ENCODE assay signal across 11 mouse cellular contexts in genomic region chr1:179709390-179709789, GRCm38 (mm10). TPM values are rescaled to one million over a fixed set of nuclear protein-coding genes. Genes with fewer than 3 reads are reported as not detected.
DNase-seq lines count a peak whose midpoint lies in the region; ATAC-seq and TF ChIP-seq lines count a peak whose summit lies in the region.
"Had no signal": no experiment of that assay in that cellular context is flagged by ENCODE, and none has a peak within 500 bp of the region (broad histone marks: within the 10 kb centered on the region; RNA-seq: fewer than 3 reads in every experiment).

No protein-coding gene starts in this region.

- DNase-seq in heart, adult 2 months, result peak; percentile 46 to 73
- DNase-seq in frontal cortex, postnatal 14 days (ENCODE audit: low spot score in 2 of 2), result peak; percentile 57 to 72
- peak; percentile 77 to 85 for DNase-seq in layer of hippocampus, adult 8-10 months (ENCODE audit: low spot score in 2 of 2)
- DNase-seq in forebrain, embryonic 10.5 days (ENCODE audit: extremely low spot score, low spot score), result no peak

- peak; percentile 59; the same call in 1 of the 2 replicates for TF ChIP-seq EP300 in heart, adult 2 months (IDR thresholded peaks at IDR 0.05; ENCODE audit: insufficient read depth, low read depth, low read length)

- H3K9ac ChIP-seq in heart, adult 2 months (ENCODE audit: low read depth, low read length), result peak overlapping the region; percentile 23; the same call in 1 of the 2 replicates
- H3K9ac ChIP-seq in heart, embryonic 11.5 days (ENCODE audit: low read depth, low read length), result no peak overlapping the region

- intact Hi-C loops in heart, adult 2 months (cut with DNase I), result loop anchor here (2.0 kb wide), 1 partner anchor 23 kb away; no protein-coding TSS in a partner anchor

- H3K79me2 ChIP-seq in heart, adult 2 months (replicated peaks; ENCODE audit: control insufficient read depth, insufficient read depth, low read length), result no peaks in the 10 kb centered on the region

- no peak overlapping the region for H3K4me3 ChIP-seq in heart, adult 2 months
- H3K4me3 ChIP-seq in heart, embryonic 11.5 days (ENCODE audit: low read depth, low read length), result no peak overlapping the region
- H3K4me3 ChIP-seq in forebrain, embryonic 10.5 days, result no peak overlapping the region

- no peaks in the 10 kb centered on the region for H3K27me3 ChIP-seq in heart, adult 2 months (ENCODE audit: control insufficient read depth, insufficient read depth, low read length)
- H3K27me3 ChIP-seq in heart, embryonic 11.5 days (ENCODE audit: control insufficient read depth, insufficient read depth, low read length), result no peaks in the 10 kb centered on the region
- H3K27me3 ChIP-seq in forebrain, embryonic 10.5 days (ENCODE audit: poor library complexity, severe bottlenecking), result no peaks in the 10 kb centered on the region
- H3K27me3 ChIP-seq: CH12.LX had no signal

- ATAC-seq in heart, embryonic 11.5 days (replicated peaks; ENCODE audit: insufficient number of reproducible peaks, low FRiP score, low TSS enrichment), result no peak
- ATAC-seq in megakaryocyte progenitor cell, adult 5-6 weeks (replicated peaks; ENCODE audit: poor library complexity), result peak; percentile 52; the same call in 1 of the 2 replicates
- no peak for ATAC-seq in activated CD4-positive, CD25-positive, alpha-beta regulatory T cell, adult 4 months
- no peak for ATAC-seq in monocyte, adult 5-6 weeks (replicated peaks; ENCODE audit: insufficient number of reproducible peaks, low FRiP score, low TSS enrichment, poor library complexity, severe bottlenecking)

- 22% methylated on average over 6 of the region's 6 CpGs for WGBS in heart, adult 2 months
- 78% methylated on average over 6 of the region's 6 CpGs for WGBS in heart, embryonic 11.5 days (ENCODE audit: insufficient replicate concordance)
- WGBS in forebrain, embryonic 10.5 days, result 89% methylated on average over 6 of the region's 6 CpGs

- H3K4me2 ChIP-seq in heart, embryonic 11.5 days, result no peak overlapping the region

- no peaks in the 10 kb centered on the region for H3K9me3 ChIP-seq in heart, embryonic 11.5 days (replicated peaks; ENCODE audit: control insufficient read depth, low read length)
- H3K9me3 ChIP-seq in forebrain, embryonic 10.5 days, result no peaks in the 10 kb centered on the region; the same call in 1 of the 2 replicates

- H3K27ac ChIP-seq in heart, adult 2 months, result peak overlapping the region; percentile 72
- H3K27ac ChIP-seq in heart, embryonic 11.5 days (ENCODE audit: low read depth, low read length), result no peak overlapping the region
- H3K27ac ChIP-seq in forebrain, embryonic 10.5 days, result no peak overlapping the region

- no peaks in the 10 kb centered on the region for H3K36me3 ChIP-seq in heart, adult 2 months (ENCODE audit: control insufficient read depth, insufficient read depth, low read length)
- H3K36me3 ChIP-seq in heart, embryonic 11.5 days (ENCODE audit: control insufficient read depth, insufficient read depth, low read length), result no peaks in the 10 kb centered on the region
- H3K36me3 ChIP-seq in forebrain, embryonic 10.5 days (replicated peaks), result no peaks in the 10 kb centered on the region

- no peak for TF ChIP-seq POLR2A in heart, adult 2 months (IDR thresholded peaks at IDR 0.05; ENCODE audit: insufficient read depth, low read depth, low read length)

- no peak for TF ChIP-seq CTCF in heart, adult 2 months (IDR thresholded peaks at IDR 0.05)

- H3K4me1 ChIP-seq in heart, adult 2 months (ENCODE audit: control insufficient read depth, insufficient read depth, low read length), result peaks cover 1% of the 10 kb centered on the region; the same call in 1 of the 2 replicates
- no peaks in the 10 kb centered on the region for H3K4me1 ChIP-seq in heart, embryonic 11.5 days (ENCODE audit: control insufficient read depth, insufficient read depth, low read length)
- H3K4me1 ChIP-seq in forebrain, embryonic 10.5 days, result no peaks in the 10 kb centered on the region

RNA-seq across cellular contexts. Expression of gene Kif28, which starts 35.7 kb away (rescaled TPM):
- under 1 TPM; 0.25 to 0.47 TPM for total RNA-seq in heart, adult 2 months (2021)
- 0.66 and 1.2 TPM in 2 replicates for polyA plus RNA-seq in heart, adult 2 months (2012; rRNA removed)
- 0.11 TPM in 1 of 2 replicates, not detected in the other for polyA plus RNA-seq in heart, embryonic 11.5 days (2014; fragmentation: Nextera tagmentation; extraction: Ambion mirVana)
- total RNA-seq in layer of hippocampus, adult 8-10 months (2022), result under 1 TPM; 0.09 to 0.61 (median 0.36) TPM
- total RNA-seq in megakaryocyte progenitor cell, adult 5-6 weeks (2015), result not detected in 2 replicates
- total RNA-seq in megakaryocyte progenitor cell, adult 5-6 weeks (2017), result not detected in 2 replicates
- not detected for polyA plus RNA-seq in activated CD4-positive, CD25-positive, alpha-beta regulatory T cell, adult 4 months (2017; shearing (Covaris generic))
- total RNA-seq in monocyte, adult 5-6 weeks (2017), result not detected in 3 replicates
- polyA plus RNA-seq in forebrain, embryonic 10.5 days (2016; fragmentation: Nextera tagmentation; extraction: Ambion mirVana), result not detected in 2 replicates
- total RNA-seq: CH12.LX had no signal
- polyA plus RNA-seq: liver, embryonic 16.5 days; stomach, embryonic 14.5 days had no signal

RNA-seq across cellular contexts. Expression of gene Sccpdh, which starts 41.4 kb away (rescaled TPM):
- 10 to 100 TPM; 47.9 to 49.4 TPM for total RNA-seq in heart, adult 2 months (2021)
- 23.6 and 72.3 TPM in 2 replicates for polyA plus RNA-seq in heart, adult 2 months (2012; rRNA removed)
- polyA plus RNA-seq in heart, embryonic 11.5 days (2014; fragmentation: Nextera tagmentation; extraction: Ambion mirVana), result 82.4 and 96.1 TPM in 2 replicates
- 10 to 100 TPM; 55.6 to 62.1 (median 59.4) TPM for total RNA-seq in layer of hippocampus, adult 8-10 months (2022)
- total RNA-seq in megakaryocyte progenitor cell, adult 5-6 weeks (2015), result 18.6 and 26.6 TPM in 2 replicates
- total RNA-seq in megakaryocyte progenitor cell, adult 5-6 weeks (2017), result 42.4 and 43.7 TPM in 2 replicates
- 1 to 10 TPM; 5.9 to 7.6 TPM for polyA plus RNA-seq in activated CD4-positive, CD25-positive, alpha-beta regulatory T cell, adult 4 months (2017; shearing (Covaris generic))
- total RNA-seq in monocyte, adult 5-6 weeks (2017), result 10.1 to 18.2 TPM (median 15.0 TPM) in 3 replicates
- polyA plus RNA-seq in forebrain, embryonic 10.5 days (2016; fragmentation: Nextera tagmentation; extraction: Ambion mirVana), result 67.8 and 70.1 TPM in 2 replicates
